Mouse (Mus musculus): ENCODE results near the gene Lrriq1. TPM values are rescaled to one million over a fixed set of nuclear protein-coding genes. Genes with fewer than 3 reads are reported as not detected.

The Lrriq1 gene
- 0.30 and 0.47 TPM in 2 replicates for polyA plus RNA-seq (2015; fragmentation: Nextera tagmentation; extraction: Ambion mirVana)

DNA sequence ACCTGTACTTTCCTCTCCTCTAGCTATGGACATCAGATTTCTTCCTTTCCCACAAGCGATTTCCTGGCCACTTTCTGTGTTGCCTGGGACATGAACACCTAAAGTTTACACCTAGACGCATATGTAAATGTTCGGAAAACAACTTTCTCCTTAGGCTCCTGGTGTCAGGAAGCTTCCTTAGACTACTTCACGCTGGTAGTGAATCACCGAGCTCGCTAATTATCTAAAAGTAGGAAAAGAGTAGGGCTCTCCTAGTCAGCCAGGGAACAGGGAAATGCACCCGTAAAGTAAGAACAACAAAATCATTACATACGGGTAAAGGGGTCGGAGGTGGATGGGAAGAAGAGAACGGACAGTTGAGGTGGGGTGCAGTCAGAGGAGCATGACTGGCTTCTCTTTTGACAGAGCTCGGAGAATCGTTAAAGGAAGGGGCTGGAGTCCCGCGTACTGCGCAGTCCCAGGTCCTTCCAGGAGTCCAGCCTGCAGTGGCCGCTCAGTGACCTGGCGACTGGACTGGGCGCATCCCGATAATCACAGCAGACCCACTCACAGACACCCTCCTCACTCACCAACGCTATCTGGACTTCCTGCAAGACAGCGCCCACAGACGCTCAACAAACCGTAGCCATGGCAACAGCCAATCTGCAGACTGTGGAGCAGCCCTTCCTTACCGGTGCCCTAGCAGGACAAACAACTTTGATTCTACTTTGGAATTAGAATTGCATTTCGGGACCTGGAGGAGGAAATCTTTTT lies at the start of gene Lrriq1:
Gene Lrriq1, minus strand, starts transcription at position 616 of the 753 bp plus-strand sequence.

DNA sequence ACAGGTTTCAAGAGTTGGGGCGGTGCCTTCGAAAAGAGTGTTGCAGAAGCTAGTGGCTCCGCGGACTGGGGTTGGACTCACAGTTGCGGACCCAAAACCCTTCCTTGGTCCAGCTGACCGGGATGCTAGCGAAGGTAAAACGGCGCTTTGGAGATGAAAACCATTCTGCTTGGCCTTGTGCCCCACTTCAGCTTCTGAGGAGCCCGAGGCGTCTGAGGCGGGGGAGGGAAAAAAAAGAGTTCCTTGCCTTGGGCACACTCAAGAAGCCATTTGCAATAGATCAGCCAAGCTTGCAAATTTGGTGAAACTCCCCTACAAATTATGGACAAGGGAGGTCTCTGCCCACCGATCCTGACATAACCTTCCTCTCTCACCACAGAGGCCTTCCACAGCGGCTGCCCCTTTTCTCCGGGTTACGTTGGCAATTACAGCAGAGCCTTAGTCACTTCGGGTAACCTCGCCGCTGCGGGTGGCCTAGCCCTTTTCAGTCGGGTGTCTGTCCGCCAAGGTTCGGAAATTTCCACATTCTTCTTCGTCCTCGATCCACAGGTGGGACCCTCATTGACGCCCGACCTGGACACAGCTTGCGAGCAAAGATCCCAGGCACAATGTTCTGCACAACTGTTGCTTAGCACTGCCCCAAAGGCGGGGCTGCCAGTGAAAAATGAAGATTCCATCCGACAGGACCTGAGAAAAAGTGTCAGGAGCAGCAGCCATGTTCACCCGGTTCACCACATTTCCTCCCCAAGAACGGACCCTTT lies 206.2 kb downstream of the Lrriq1 start, which contains the start of gene Alx1:
Gene Alx1, minus strand, starts transcription at position 486 of the 761 bp plus-strand sequence.

Other genes starting within 250 kb of the Lrriq1 start
- 0.08 and 0.20 TPM in 2 replicates for gene Alx1, start 206.1 kb downstream of the Lrriq1 start, polyA plus RNA-seq (2015; fragmentation: Nextera tagmentation; extraction: Ambion mirVana)
- gene Slc6a15, start 131.5 kb upstream of the Lrriq1 start, polyA plus RNA-seq (2015; fragmentation: Nextera tagmentation; extraction: Ambion mirVana) = 0.94 and 1.2 TPM in 2 replicates